Mouse (Mus musculus) bone marrow macrophage, adult 2 months (primary cell): Measurements from ENCODE around the gene Sept4.

Experiments used
- CTCF ChIP-seq: IDR thresholded peaks from 2 replicates; pipeline ENCODE4 v1.5.1; 2012; ENCODE audit warnings: low read depth, mild to moderate bottlenecking, low read length, moderate library complexity
- POLR2A ChIP-seq: IDR thresholded peaks from 2 replicates; pipeline ENCODE4 v1.6.1; 2012; ENCODE audit warnings: mild to moderate bottlenecking, low read depth, low read length, borderline replicate concordance

- TF ChIP-seq CTCF (no peak), POLR2A (no peak)
These were observed 61.2 kb downstream of the Sept4 start for GRCm38 (mm10) chr11:87629859-87630258.
